Mouse (Mus musculus): ENCODE measurements around the gene Ccr2. TPM values are rescaled to one million over a fixed set of nuclear protein-coding genes. Genes with fewer than 3 reads are reported as not detected.
"Not testable (repeated sequence)": the region's sequence is repeated elsewhere in the genome, so short reads cannot be mapped to it uniquely, and the experiment has no call there.

Gene Ccr2
- total RNA-seq (2021), result under 1 TPM in 1 of 2 experiments, not detected in 1; 0.12 TPM
- long read RNA-seq, result 0 reads

GRCm38 (mm10) chr9:124101723-124102122 lies at the start of gene Ccr2:
Gene Ccr2 (plus strand): TSS chr9:124101950.
- DNase-seq (ENCODE audit: low spot score in 2 of 2), result no peak

GRCm38 (mm10) chr9:124053532-124053931 lies 48.2 kb upstream of the Ccr2 start:
- DNase-seq (ENCODE audit: low spot score in 2 of 2), result no peak

- DNase-seq (ENCODE audit: low spot score in 2 of 2), result no peak
Measured at GRCm38 (mm10) chr9:124056158-124056709, 45.5 kb upstream of the Ccr2 start.

- DNase-seq (ENCODE audit: low spot score in 2 of 2), result no peak
Measured at GRCm38 (mm10) chr9:124059660-124060352, 41.9 kb upstream of the Ccr2 start.

- not testable (repeated sequence) for DNase-seq (ENCODE audit: low spot score in 2 of 2)
Measured at GRCm38 (mm10) chr9:124061474-124062432, 40.0 kb upstream of the Ccr2 start.

- DNase-seq (ENCODE audit: low spot score in 2 of 2), result no peak
Measured at GRCm38 (mm10) chr9:124066572-124067103, 35.1 kb upstream of the Ccr2 start.

- no peak for DNase-seq (ENCODE audit: low spot score in 2 of 2)
Measured at GRCm38 (mm10) chr9:124068098-124069058, 33.4 kb upstream of the Ccr2 start.

GRCm38 (mm10) chr9:124071506-124071905 lies 30.2 kb upstream of the Ccr2 start:
- DNase-seq (ENCODE audit: low spot score in 2 of 2), result no peak

GRCm38 (mm10) chr9:124079803-124080202 lies 21.9 kb upstream of the Ccr2 start:
- no peak for DNase-seq (ENCODE audit: low spot score in 2 of 2)

- not testable (repeated sequence) for DNase-seq (ENCODE audit: low spot score in 2 of 2)
Measured at GRCm38 (mm10) chr9:124080471-124080870, 21.3 kb upstream of the Ccr2 start.

GRCm38 (mm10) chr9:124090441-124090840 lies 11.3 kb upstream of the Ccr2 start:
- DNase-seq (ENCODE audit: low spot score in 2 of 2), result no peak

- DNase-seq (ENCODE audit: low spot score in 2 of 2), result no peak
Measured at GRCm38 (mm10) chr9:124099127-124099526, 2.6 kb upstream of the Ccr2 start.

- DNase-seq (ENCODE audit: low spot score in 2 of 2), result no peak
Measured at GRCm38 (mm10) chr9:124100357-124100756, 1.4 kb upstream of the Ccr2 start.

GRCm38 (mm10) chr9:124103199-124103598 lies 1.4 kb downstream of the Ccr2 start:
- no peak for DNase-seq (ENCODE audit: low spot score in 2 of 2)

GRCm38 (mm10) chr9:124105196-124105595 lies 3.4 kb downstream of the Ccr2 start:
- no peak for DNase-seq (ENCODE audit: low spot score in 2 of 2)

- DNase-seq (ENCODE audit: low spot score in 2 of 2), result no peak
Measured at GRCm38 (mm10) chr9:124107232-124107631, 5.5 kb downstream of the Ccr2 start.

- DNase-seq (ENCODE audit: low spot score in 2 of 2), result no peak
Measured at GRCm38 (mm10) chr9:124108356-124109127, 6.8 kb downstream of the Ccr2 start.

GRCm38 (mm10) chr9:124111997-124112396 lies 10.2 kb downstream of the Ccr2 start:
- DNase-seq (ENCODE audit: low spot score in 2 of 2), result no peak

GRCm38 (mm10) chr9:124112591-124113239 lies 11.0 kb downstream of the Ccr2 start:
- no peak for DNase-seq (ENCODE audit: low spot score in 2 of 2)
